Mouse (Mus musculus) spleen, adult 10 weeks (tissue): ENCODE data around the gene Tie1. TPM values are rescaled to one million over a fixed set of nuclear protein-coding genes. Genes with fewer than 3 reads are reported as not detected.

Experiments used
- polyA plus RNA-seq: library from polyadenylated mRNA; stranded (reverse); fragments of 350-450 nt; fragmentation: Illumina TruSeq; extraction: RNeasy Lipid Tissue Mini Kit (QIAGEN cat#74804); gene quantifications from one replicate; pipeline ENCODE4 v1.2.3, GENCODE M21; 2015; ENCODE audit warnings: low replicate concordance; ENCODE audit not compliant: insufficient read depth

The Tie1 gene
- polyA plus RNA-seq: 7.6 TPM

GRCm38 (mm10) chr4:118489717-118490132 is at the start of gene Tie1:
Gene Tie1, minus strand, starts transcription at chr4:118490061.

GRCm38 (mm10) chr4:118526408-118527334 is 36.8 kb upstream of the Tie1 start, which contains the start of gene 2610528J11Rik:
Gene 2610528J11Rik, plus strand, starts transcription at chr4:118526999.

GRCm38 (mm10) chr4:118457345-118457975 is 32.4 kb downstream of the Tie1 start, which contains the start of gene Mpl:
Gene Mpl, minus strand, starts transcription at chr4:118457513.

GRCm38 (mm10) chr4:118436820-118437603 is 52.8 kb downstream of the Tie1 start, which contains the start of gene Cdc20:
Gene Cdc20, minus strand, starts transcription at chr4:118437352.

GRCm38 (mm10) chr4:118427768-118428451 is 62.0 kb downstream of the Tie1 start, which contains the start of gene Elovl1:
Gene Elovl1, plus strand, starts transcription at chr4:118428093.

Other genes with a start within 250 kb of the Tie1 start
- 1.7 TPM for gene Ptprf, start 198.7 kb downstream of the Tie1 start, polyA plus RNA-seq
- gene Szt2, start 80.8 kb downstream of the Tie1 start, polyA plus RNA-seq: 22.7 TPM
- gene Med8, start 80.7 kb downstream of the Tie1 start, polyA plus RNA-seq: 85.4 TPM
- 86.9 TPM for gene Elovl1, start 62.0 kb downstream of the Tie1 start, polyA plus RNA-seq
- 8.3 TPM for gene Cdc20, start 52.7 kb downstream of the Tie1 start, polyA plus RNA-seq
- 1.3 TPM for gene Mpl, start 32.5 kb downstream of the Tie1 start, polyA plus RNA-seq
- gene 2610528J11Rik, start 36.9 kb upstream of the Tie1 start, polyA plus RNA-seq: not detected
- not detected for gene Tmem125, start 54.0 kb upstream of the Tie1 start, polyA plus RNA-seq
- gene Cfap57, start 130.7 kb upstream of the Tie1 start, polyA plus RNA-seq: not detected
- gene Ebna1bp2, start 130.7 kb upstream of the Tie1 start, polyA plus RNA-seq: 91.8 TPM
- not detected for gene Olfr62, start 168.9 kb upstream of the Tie1 start, polyA plus RNA-seq
- not detected for gene Olfr1342, start 202.7 kb upstream of the Tie1 start, polyA plus RNA-seq
- gene Olfr1341, start 213.5 kb upstream of the Tie1 start, polyA plus RNA-seq: not detected
- gene Olfr1340, start 230.1 kb upstream of the Tie1 start, polyA plus RNA-seq: not detected
- not detected for gene Olfr1339, start 242.1 kb upstream of the Tie1 start, polyA plus RNA-seq